Mouse (Mus musculus): ENCODE measurements around the gene Sh3gl3. TPM values are rescaled to one million over a fixed set of nuclear protein-coding genes. Genes with fewer than 3 reads are reported as not detected.

Gene Sh3gl3
- polyA plus RNA-seq, 1 experiment from 2014 or later = 14.0 TPM

DNA sequence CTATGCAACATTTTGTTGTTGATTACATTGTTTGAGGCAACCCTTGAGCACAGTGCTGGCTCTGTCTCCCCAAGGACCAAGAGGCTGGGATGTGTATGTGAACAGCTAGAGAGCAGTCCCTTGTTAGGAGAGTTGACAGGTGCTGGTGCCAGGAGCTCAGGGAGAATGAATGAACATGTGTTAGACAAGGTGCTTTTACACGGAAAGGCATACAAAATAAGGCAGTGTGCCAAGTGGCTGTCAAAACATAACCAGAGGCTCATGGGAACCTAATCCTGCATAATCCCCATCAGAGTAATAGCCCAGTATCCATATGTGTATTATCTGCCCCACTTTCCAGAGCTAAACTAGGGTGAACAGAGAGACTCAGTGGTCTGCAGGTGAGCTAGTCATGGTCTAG lies 160.4 kb downstream of the Sh3gl3 start:
- Histone ChIP-seq H3K9ac (ENCODE audit: low read depth, low read length) (no peak overlapping the region), H3K4me2 (replicated peaks; ENCODE audit: low read depth, low read length) (no peak overlapping the region), H3K27ac (ENCODE audit: low read depth, low read length) (no peak overlapping the region), H3K9me3 (ENCODE audit: control insufficient read depth, low read length) (no peaks in the 10 kb centered on the region), H3K36me3 (ENCODE audit: control insufficient read depth, insufficient read depth, low read length) (no peaks in the 10 kb centered on the region), H3K27me3 (ENCODE audit: control insufficient read depth, insufficient read depth, low read length) (peaks cover 40% of the 10 kb centered on the region), H3K4me3 (ENCODE audit: low read length) (no peak overlapping the region), H3K4me1 (ENCODE audit: control insufficient read depth, insufficient read depth, low read length) (0 out of 2 replicates have a peak, but pooled peaks cover 4% of the 10 kb centered on the region)
- ATAC-seq (ENCODE audit: low FRiP score, low TSS enrichment) = no peak
- 67% methylated on average over 1 of the region's 1 CpGs for WGBS

DNA sequence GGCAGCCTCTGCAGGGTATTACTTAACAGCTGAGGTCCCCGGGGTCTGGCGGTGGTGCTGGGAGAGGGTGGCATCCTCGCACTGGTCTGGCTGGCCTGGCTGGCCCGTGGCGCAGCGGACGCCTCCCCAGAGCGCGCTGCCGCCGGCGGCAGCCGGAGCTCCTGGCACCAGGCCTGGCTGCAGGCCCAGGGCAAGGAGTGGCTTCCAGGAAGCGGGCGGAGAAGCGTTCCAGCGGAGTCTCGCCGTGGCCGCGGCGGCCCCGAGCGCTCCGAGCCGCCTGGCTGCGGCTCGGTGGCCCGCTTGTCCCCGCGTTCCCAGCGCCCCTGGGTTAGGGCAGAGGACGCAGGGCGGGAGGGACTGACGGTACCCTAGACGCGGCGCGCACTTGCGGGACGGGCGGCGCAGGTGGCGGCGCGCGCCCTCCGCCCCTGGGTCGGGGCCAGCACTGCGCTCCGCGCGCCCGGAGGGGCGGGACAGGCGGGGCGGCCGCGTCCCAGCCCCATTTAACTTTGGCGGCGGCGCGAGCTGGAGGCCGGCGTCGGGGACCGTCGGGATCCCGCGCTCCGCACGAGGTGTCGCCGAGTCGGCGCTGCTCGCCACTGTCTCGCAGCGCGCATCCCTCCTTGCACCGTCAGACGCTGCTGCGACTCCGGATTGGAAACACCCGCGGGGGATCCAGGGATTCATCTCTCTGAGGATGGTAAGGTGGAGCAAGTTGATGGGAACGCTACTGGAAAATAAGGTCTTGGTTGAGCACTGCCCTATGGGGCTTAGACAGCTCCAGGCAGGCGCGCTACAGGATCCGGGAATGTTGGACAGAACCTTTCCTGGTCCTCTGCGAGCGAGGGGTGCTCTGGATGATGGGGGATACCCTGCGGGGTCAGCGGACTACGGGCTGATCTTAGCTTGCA lies 161.8 kb downstream of the Sh3gl3 start, which contains the start of gene Adamtsl3:
Adamtsl3 (plus strand) TSS at position 484 of the 911 bp plus-strand sequence.
- 0 out of 2 replicates have a peak, but pooled peaks cover 4% of the 10 kb centered on the region for H3K4me1 ChIP-seq (ENCODE audit: control insufficient read depth, insufficient read depth, low read length)
- H3K9me3 ChIP-seq (ENCODE audit: control insufficient read depth, low read length) = no peaks in the 10 kb centered on the region
- peaks cover 40% of the 10 kb centered on the region for H3K27me3 ChIP-seq (ENCODE audit: control insufficient read depth, insufficient read depth, low read length)
- peak within 1 kb of the TSS; percentile 49 for H3K4me3 ChIP-seq (ENCODE audit: low read length)
- peak within 1 kb of the TSS; percentile 78 for H3K4me2 ChIP-seq (replicated peaks; ENCODE audit: low read depth, low read length)
- ATAC-seq (ENCODE audit: low FRiP score, low TSS enrichment) = peak; percentile 44
- under 1% methylated on average over 75 of the region's 95 CpGs for WGBS
- peak within 1 kb of the TSS; percentile 34; the same call in 1 of the 2 replicates for H3K9ac ChIP-seq (ENCODE audit: low read depth, low read length)
- no peaks in the 10 kb centered on the region for H3K36me3 ChIP-seq (ENCODE audit: control insufficient read depth, insufficient read depth, low read length)
- H3K27ac ChIP-seq (ENCODE audit: low read depth, low read length) = no peak within 1 kb of the TSS

DNA sequence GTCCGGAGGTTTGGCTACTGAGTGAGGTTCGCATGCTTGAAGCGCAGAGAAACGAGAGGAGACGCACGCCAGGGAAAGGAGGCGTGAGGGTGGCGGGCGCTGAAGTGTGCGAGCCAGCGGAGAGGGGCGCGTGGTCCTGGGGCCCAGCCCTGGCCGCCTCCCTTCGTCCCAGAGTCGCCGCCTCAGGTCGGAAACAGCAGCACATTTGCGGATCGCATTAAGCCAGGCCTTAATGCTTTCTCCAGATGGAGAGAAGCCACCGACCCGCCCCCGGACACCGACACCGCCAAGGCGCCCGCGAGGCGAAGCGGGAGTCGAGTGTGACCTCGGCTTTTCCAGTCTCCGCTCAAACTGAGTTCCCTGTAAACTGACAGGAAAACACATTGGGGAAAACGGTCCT lies 162.5 kb downstream of the Sh3gl3 start:
- Histone ChIP-seq H3K4me1 (ENCODE audit: control insufficient read depth, insufficient read depth, low read length) (0 out of 2 replicates have a peak, but pooled peaks cover 4% of the 10 kb centered on the region), H3K9me3 (ENCODE audit: control insufficient read depth, low read length) (no peaks in the 10 kb centered on the region), H3K4me3 (ENCODE audit: low read length) (peak overlapping the region; percentile 49), H3K36me3 (ENCODE audit: control insufficient read depth, insufficient read depth, low read length) (no peaks in the 10 kb centered on the region), H3K4me2 (replicated peaks; ENCODE audit: low read depth, low read length) (peak overlapping the region; percentile 78), H3K9ac (ENCODE audit: low read depth, low read length) (peak overlapping the region; percentile 34; the same call in 1 of the 2 replicates), H3K27ac (ENCODE audit: low read depth, low read length) (no peak overlapping the region), H3K27me3 (ENCODE audit: control insufficient read depth, insufficient read depth, low read length) (peaks cover 40% of the 10 kb centered on the region)
- peak; percentile 81 for ATAC-seq (ENCODE audit: low FRiP score, low TSS enrichment)
- under 1% methylated on average over 34 of the region's 34 CpGs for WGBS

DNA sequence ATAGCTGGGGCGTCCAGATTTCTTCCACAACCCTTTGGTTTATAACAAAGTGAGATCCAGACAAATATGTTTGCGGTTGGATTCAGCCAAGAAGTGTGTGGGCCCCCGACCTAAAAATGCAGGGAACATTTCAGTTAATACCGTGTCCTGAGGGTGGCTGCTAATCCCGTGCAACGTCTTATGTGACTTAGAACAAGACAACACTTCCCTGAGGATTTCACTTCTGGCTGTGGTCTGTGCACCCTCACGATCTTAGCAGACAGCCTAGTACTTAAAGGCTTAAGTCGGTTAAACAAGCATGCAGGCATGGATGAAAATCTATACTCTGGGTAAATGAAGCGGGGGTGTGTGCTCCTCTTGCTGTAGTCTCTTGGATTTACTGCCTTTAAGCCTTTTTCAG lies 164.5 kb downstream of the Sh3gl3 start:
- no peak for ATAC-seq (ENCODE audit: low FRiP score, low TSS enrichment)
- WGBS = 84% methylated on average over 9 of the region's 9 CpGs

DNA sequence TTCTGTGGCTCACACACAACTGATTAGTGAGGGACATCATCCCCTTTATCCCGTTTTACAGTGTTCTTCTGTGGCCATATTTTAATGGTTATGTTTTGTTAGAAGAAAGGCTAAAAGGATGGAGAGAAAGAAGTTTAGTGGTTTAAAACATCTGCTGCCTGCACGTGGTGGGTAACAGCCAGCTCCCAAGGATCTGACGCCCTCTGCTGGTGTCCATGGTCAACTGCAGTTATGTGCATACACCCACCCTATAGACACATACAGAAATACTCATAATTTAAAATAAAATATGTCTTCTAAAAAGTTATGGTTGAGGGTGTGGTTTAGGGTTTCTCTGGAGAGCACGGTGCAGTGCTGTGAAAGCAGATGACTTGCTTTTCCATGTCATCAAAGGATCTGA lies 164.9 kb downstream of the Sh3gl3 start:
- H3K4me1 ChIP-seq (ENCODE audit: control insufficient read depth, insufficient read depth, low read length) = 0 out of 2 replicates have a peak, but pooled peaks cover 4% of the 10 kb centered on the region
- no peaks in the 10 kb centered on the region for H3K36me3 ChIP-seq (ENCODE audit: control insufficient read depth, insufficient read depth, low read length)
- H3K9me3 ChIP-seq (ENCODE audit: control insufficient read depth, low read length) = no peaks in the 10 kb centered on the region
- no peak overlapping the region for H3K4me3 ChIP-seq (ENCODE audit: low read length)
- H3K27ac ChIP-seq (ENCODE audit: low read depth, low read length) = no peak overlapping the region
- H3K9ac ChIP-seq (ENCODE audit: low read depth, low read length) = no peak overlapping the region
- WGBS = 79% methylated on average over 4 of the region's 4 CpGs
- H3K4me2 ChIP-seq (replicated peaks; ENCODE audit: low read depth, low read length) = no peak overlapping the region
- no peak for ATAC-seq (ENCODE audit: low FRiP score, low TSS enrichment)
- peaks cover 40% of the 10 kb centered on the region for H3K27me3 ChIP-seq (ENCODE audit: control insufficient read depth, insufficient read depth, low read length)

More for the DNA sequence above, 164.5 kb downstream of the Sh3gl3 start:
- H3K27ac ChIP-seq (ENCODE audit: low read depth, low read length) = no peak overlapping the region
- no peak overlapping the region for H3K4me3 ChIP-seq (ENCODE audit: low read length)
- 0 out of 2 replicates have a peak, but pooled peaks cover 4% of the 10 kb centered on the region for H3K4me1 ChIP-seq (ENCODE audit: control insufficient read depth, insufficient read depth, low read length)
- no peaks in the 10 kb centered on the region for H3K9me3 ChIP-seq (ENCODE audit: control insufficient read depth, low read length)
- H3K4me2 ChIP-seq (replicated peaks; ENCODE audit: low read depth, low read length) = no peak overlapping the region
- H3K9ac ChIP-seq (ENCODE audit: low read depth, low read length) = no peak overlapping the region
- peaks cover 40% of the 10 kb centered on the region for H3K27me3 ChIP-seq (ENCODE audit: control insufficient read depth, insufficient read depth, low read length)
- no peaks in the 10 kb centered on the region for H3K36me3 ChIP-seq (ENCODE audit: control insufficient read depth, insufficient read depth, low read length)

DNA sequence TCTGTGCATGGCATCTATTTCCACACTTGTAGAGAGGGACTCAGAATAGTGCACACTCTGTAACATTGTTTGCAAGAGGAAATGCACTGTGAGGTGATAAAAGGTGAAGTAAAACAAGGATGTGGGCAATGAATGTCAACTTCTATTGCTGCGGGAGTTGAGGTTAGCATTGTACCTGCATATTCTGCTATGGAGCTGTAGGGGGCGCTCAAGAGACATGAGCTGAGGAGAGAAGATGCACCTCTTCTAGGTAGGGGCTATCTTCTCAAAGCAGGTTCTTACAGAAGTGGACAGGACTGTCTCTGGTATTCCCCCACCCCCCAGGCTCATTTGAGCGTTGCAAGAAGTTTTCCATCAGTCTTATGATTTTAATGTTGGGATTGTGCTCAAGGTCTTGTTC lies 165.6 kb downstream of the Sh3gl3 start:
- Histone ChIP-seq H3K9ac (ENCODE audit: low read depth, low read length) (no peak overlapping the region), H3K4me1 (ENCODE audit: control insufficient read depth, insufficient read depth, low read length) (0 out of 2 replicates have a peak, but pooled peaks cover 4% of the 10 kb centered on the region), H3K27me3 (ENCODE audit: control insufficient read depth, insufficient read depth, low read length) (peaks cover 37% of the 10 kb centered on the region), H3K4me2 (replicated peaks; ENCODE audit: low read depth, low read length) (no peak overlapping the region), H3K9me3 (ENCODE audit: control insufficient read depth, low read length) (no peaks in the 10 kb centered on the region), H3K4me3 (ENCODE audit: low read length) (no peak overlapping the region), H3K27ac (ENCODE audit: low read depth, low read length) (no peak overlapping the region), H3K36me3 (ENCODE audit: control insufficient read depth, insufficient read depth, low read length) (no peaks in the 10 kb centered on the region)
- no peak for ATAC-seq (ENCODE audit: low FRiP score, low TSS enrichment)
- WGBS = 52% methylated on average over 3 of the region's 3 CpGs

DNA sequence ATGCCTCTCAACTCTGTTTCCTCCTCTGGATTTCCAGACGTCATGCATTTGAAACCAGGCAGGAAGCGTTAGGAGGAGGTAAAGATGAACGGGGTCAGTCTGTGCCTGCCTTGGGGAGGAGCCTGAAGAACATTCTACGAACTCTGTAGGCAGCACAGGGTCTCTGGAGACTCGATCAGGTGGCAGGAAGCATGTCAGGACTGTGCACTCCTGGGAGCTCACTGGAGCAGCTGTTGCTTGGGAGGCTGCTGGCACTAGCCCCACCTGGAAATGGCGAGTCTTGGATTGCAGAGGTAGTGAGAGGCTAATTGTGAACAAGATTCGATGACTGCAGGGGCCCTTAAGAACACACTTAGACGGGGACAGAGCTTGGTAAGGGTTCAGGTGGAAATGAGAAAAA lies 167.8 kb downstream of the Sh3gl3 start:
- Histone ChIP-seq H3K4me2 (replicated peaks; ENCODE audit: low read depth, low read length) (no peak overlapping the region), H3K27me3 (ENCODE audit: control insufficient read depth, insufficient read depth, low read length) (peaks cover 14% of the 10 kb centered on the region), H3K36me3 (ENCODE audit: control insufficient read depth, insufficient read depth, low read length) (no peaks in the 10 kb centered on the region), H3K9me3 (ENCODE audit: control insufficient read depth, low read length) (no peaks in the 10 kb centered on the region), H3K27ac (ENCODE audit: low read depth, low read length) (no peak overlapping the region), H3K4me1 (ENCODE audit: control insufficient read depth, insufficient read depth, low read length) (no peaks in the 10 kb centered on the region), H3K9ac (ENCODE audit: low read depth, low read length) (no peak overlapping the region), H3K4me3 (ENCODE audit: low read length) (no peak overlapping the region)
- ATAC-seq (ENCODE audit: low FRiP score, low TSS enrichment) = no peak
- WGBS = 23% methylated on average over 8 of the region's 8 CpGs

DNA sequence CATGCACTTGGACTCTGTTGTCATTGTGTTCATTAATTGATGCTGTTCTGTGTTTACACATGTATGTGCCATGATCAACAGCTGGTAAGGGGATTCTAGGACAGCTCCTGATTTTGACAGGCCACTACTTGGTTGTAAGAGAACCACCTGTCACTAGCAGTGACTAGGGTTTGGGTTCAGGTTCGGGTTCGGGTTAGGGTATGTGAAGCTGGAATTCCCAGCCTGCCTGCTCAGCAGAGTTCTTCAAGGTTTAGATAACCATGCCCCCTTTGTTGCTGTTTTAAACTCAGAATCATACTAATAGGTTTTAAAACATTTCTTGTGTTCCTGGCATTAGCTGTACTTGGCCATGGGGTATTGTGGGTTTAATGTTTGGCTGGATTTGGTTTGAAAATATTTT lies 173.1 kb downstream of the Sh3gl3 start:
- WGBS = 56% methylated on average over 2 of the region's 2 CpGs
- no peaks in the 10 kb centered on the region for H3K4me1 ChIP-seq (ENCODE audit: control insufficient read depth, insufficient read depth, low read length)
- no peak overlapping the region for H3K4me2 ChIP-seq (replicated peaks; ENCODE audit: low read depth, low read length)
- no peak overlapping the region for H3K27ac ChIP-seq (ENCODE audit: low read depth, low read length)
- ATAC-seq (ENCODE audit: low FRiP score, low TSS enrichment) = no peak
- no peaks in the 10 kb centered on the region for H3K27me3 ChIP-seq (ENCODE audit: control insufficient read depth, insufficient read depth, low read length)
- no peak overlapping the region for H3K4me3 ChIP-seq (ENCODE audit: low read length)
- no peaks in the 10 kb centered on the region for H3K36me3 ChIP-seq (ENCODE audit: control insufficient read depth, insufficient read depth, low read length)
- H3K9ac ChIP-seq (ENCODE audit: low read depth, low read length) = no peak overlapping the region
- H3K9me3 ChIP-seq (ENCODE audit: control insufficient read depth, low read length) = no peaks in the 10 kb centered on the region

DNA sequence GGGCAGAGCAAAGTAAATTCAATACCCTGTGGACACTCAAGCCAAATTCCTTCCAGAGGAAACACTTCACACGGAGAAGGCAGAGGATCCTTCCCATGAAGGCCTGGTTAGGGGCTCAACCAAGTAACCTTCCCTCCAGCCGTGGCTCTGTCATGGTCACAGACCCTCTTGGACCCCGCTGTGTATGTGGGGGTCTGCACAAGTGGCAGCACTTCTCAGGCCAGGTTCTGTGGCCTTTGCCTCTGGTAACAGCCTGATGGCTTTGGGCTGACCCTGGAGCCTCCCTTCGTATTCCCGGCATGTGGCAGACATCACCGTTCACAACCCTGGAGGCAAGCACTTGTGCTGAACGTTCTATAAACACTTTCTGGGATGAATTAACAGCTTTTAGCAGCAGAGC lies 176.2 kb downstream of the Sh3gl3 start:
- no peak overlapping the region for H3K4me3 ChIP-seq (ENCODE audit: low read length)
- H3K9me3 ChIP-seq (ENCODE audit: control insufficient read depth, low read length) = no peaks in the 10 kb centered on the region
- H3K27ac ChIP-seq (ENCODE audit: low read depth, low read length) = no peak overlapping the region
- WGBS = 75% methylated on average over 7 of the region's 7 CpGs
- H3K36me3 ChIP-seq (ENCODE audit: control insufficient read depth, insufficient read depth, low read length) = no peaks in the 10 kb centered on the region
- no peak overlapping the region for H3K9ac ChIP-seq (ENCODE audit: low read depth, low read length)
- no peaks in the 10 kb centered on the region for H3K4me1 ChIP-seq (ENCODE audit: control insufficient read depth, insufficient read depth, low read length)
- H3K4me2 ChIP-seq (replicated peaks; ENCODE audit: low read depth, low read length) = no peak overlapping the region
- H3K27me3 ChIP-seq (ENCODE audit: control insufficient read depth, insufficient read depth, low read length) = no peaks in the 10 kb centered on the region
- no peak for ATAC-seq (ENCODE audit: low FRiP score, low TSS enrichment)

Measured in kidney, embryonic 14.5 days (tissue).